Mouse (Mus musculus) cerebellum, adult 9-11 months (tissue): ENCODE results near the gene Maml2.

Experiments used
- DNase-seq: peaks from one replicate; pipeline ENCODE4 v3.0.0; 2022

Gene Maml2

GRCm38 (mm10) chr9:13454651-13455123, 156.9 kb downstream of the Maml2 start:
- DNase-seq: no peak

- no peak for DNase-seq
Measured at GRCm38 (mm10) chr9:13455231-13455630, 157.5 kb downstream of the Maml2 start.

- DNase-seq: no peak
Measured at GRCm38 (mm10) chr9:13457774-13458173, 160.0 kb downstream of the Maml2 start.

GRCm38 (mm10) chr9:13459371-13459770, 161.6 kb downstream of the Maml2 start:
- DNase-seq: no peak

GRCm38 (mm10) chr9:13460012-13460411, 162.3 kb downstream of the Maml2 start:
- DNase-seq: no peak

- DNase-seq: no peak
Measured at GRCm38 (mm10) chr9:13460926-13461325, 163.2 kb downstream of the Maml2 start.

- DNase-seq: no peak
Measured at GRCm38 (mm10) chr9:13465358-13466020, 167.7 kb downstream of the Maml2 start.

- no peak for DNase-seq
Measured at GRCm38 (mm10) chr9:13466351-13466750, 168.6 kb downstream of the Maml2 start.

GRCm38 (mm10) chr9:13466816-13467215, 169.1 kb downstream of the Maml2 start:
- no peak for DNase-seq

GRCm38 (mm10) chr9:13467745-13468144, 170.0 kb downstream of the Maml2 start:
- no peak for DNase-seq

- no peak for DNase-seq
Measured at GRCm38 (mm10) chr9:13468778-13469177, 171.0 kb downstream of the Maml2 start.

GRCm38 (mm10) chr9:13470013-13470412, 172.3 kb downstream of the Maml2 start:
- DNase-seq: no peak

- peak; percentile 63 for DNase-seq
Measured at GRCm38 (mm10) chr9:13474951-13475350, 177.2 kb downstream of the Maml2 start.

- no peak for DNase-seq
Measured at GRCm38 (mm10) chr9:13479275-13479674, 181.5 kb downstream of the Maml2 start.

GRCm38 (mm10) chr9:13483199-13484068, 185.7 kb downstream of the Maml2 start:
- no peak for DNase-seq

GRCm38 (mm10) chr9:13484267-13485240, 186.8 kb downstream of the Maml2 start:
- DNase-seq: no peak

- no peak for DNase-seq
Measured at GRCm38 (mm10) chr9:13485914-13486313, 188.2 kb downstream of the Maml2 start.

GRCm38 (mm10) chr9:13491107-13491506, 193.3 kb downstream of the Maml2 start:
- DNase-seq: no peak

- no peak for DNase-seq
Measured at GRCm38 (mm10) chr9:13491854-13492620, 194.3 kb downstream of the Maml2 start.

GRCm38 (mm10) chr9:13492807-13493206, 195.1 kb downstream of the Maml2 start:
- DNase-seq: no peak

GRCm38 (mm10) chr9:13493746-13494145, 196.0 kb downstream of the Maml2 start:
- DNase-seq: no peak

GRCm38 (mm10) chr9:13495530-13495929, 197.8 kb downstream of the Maml2 start:
- DNase-seq: no peak
